Mouse (Mus musculus): ENCODE results near the gene Trim54.

Gene Trim54

DNA sequence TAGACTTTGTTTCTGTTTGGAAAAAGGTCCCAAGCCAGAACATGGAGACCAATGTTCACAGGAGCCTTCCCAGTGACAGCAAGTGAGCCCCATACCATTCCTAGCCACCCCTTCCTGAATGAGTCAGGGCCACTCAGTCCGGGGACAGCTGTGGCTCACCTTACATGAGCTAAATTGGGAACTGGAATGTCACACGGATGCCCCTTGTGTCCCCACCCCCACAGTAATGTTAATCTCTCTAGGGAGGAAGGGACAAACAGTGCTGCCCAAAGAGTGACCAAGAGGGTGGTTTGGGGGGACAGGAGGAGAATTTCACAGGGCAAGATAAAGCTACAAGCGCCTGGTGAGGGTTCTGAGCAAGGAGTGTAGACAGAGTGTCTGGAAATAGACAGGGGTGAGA, at the start of gene Trim54:
Gene Trim54 (plus strand): TSS at position 359 of the 400 bp plus-strand sequence.
- no peak for DNase-seq (ENCODE audit: extremely low read depth, low read depth)

GRCm38 (mm10) chr5:31069810-31070209, 46.7 kb upstream of the Trim54 start:
- DNase-seq (ENCODE audit: extremely low read depth, low read depth): no peak

GRCm38 (mm10) chr5:31071059-31071458, 45.5 kb upstream of the Trim54 start:
- DNase-seq (ENCODE audit: extremely low read depth, low read depth): no peak

DNA sequence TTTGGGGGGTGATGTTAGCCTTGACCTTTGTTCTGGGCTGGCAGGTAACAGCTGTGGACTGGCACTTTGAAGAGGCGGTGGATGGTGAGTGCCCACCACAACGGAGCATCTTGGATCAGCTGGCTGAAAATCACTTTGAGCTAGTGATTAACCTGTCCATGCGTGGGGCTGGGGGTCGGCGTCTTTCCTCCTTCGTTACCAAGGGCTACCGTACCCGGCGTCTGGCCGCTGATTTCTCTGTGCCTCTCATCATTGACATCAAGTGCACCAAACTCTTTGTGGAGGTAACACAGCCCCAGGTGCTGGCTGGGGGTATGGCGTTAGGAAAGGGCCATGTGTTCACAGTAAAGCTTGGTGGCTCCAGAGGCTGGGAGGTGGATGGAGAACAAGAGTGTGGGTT, 44.7 kb upstream of the Trim54 start:
- no peak for DNase-seq (ENCODE audit: extremely low read depth, low read depth)

DNA sequence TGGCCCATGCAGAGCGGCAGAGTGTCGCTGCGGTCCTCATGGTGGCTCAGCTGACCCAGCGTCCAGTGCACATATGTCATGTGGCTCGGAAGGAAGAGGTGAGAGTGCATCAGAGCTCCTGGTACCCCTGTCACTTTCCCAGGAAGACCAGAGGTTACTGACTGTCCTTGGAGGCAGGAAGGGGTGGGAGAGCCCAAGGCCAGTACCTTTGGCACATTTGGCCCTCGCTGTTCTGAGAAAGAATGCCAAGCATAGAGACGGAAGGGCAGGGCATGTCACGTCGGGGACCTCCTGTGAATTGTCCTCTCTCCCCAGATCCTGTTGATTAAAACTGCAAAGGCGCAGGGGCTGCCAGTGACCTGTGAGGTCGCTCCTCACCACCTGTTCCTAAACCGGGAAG, 43.3 kb upstream of the Trim54 start:
- DNase-seq (ENCODE audit: extremely low read depth, low read depth): no peak

DNA sequence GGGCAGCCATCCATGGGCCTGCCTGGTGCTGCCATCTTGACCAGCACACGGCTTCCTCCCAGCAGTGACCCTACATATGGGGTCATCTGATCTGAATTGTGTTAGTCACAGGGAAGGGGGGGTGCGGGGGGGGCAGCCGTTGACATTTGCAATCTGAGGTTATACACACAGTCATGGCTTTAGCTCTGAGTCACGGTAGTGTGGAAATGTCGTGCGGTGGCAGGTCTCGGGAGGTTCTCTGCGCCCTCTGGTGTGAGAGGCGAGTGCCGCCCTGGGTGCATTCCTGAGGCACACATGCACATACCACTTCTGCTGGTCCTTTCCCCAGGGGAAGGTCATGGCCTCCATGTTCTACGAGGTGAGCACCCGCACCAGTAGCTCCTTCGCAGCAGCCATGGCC, 40.2 kb upstream of the Trim54 start:
- no peak for DNase-seq (ENCODE audit: extremely low read depth, low read depth)

DNA sequence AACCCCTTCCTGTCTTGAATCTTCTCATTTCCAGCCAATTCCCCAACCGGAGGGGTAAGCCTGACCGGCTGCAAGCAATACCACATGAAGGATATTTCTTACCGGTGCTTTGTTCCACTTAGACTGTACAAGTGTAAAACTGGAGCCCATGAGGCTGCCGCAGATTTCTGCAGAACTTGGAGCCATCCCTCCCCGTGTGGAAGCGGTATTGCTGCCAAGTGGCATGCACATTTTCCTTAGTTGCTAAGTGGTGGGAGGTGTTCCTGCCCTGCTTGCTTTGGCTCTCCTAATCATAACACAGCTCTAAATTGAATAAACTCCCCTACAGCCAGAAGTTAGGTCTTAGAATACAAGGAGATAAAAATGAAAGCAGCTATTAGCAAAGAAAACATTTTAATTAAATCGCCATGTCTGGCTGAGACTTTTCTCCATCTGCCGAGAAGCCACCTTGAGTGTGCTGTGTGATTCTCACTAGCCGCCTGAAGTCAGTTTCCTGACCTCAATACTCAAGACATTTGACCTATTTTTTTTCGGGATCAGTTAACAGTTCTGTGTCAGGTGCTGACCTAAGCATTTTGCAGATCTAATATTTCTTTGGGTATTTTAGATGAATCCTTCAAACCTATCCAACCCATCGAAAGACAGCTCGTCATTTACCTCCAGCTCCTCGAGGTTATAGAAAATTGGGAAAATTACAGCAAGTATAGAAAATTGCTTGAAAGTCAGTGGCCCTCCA, 36.3 kb upstream of the Trim54 start:
- no peak for DNase-seq (ENCODE audit: extremely low read depth, low read depth)

- DNase-seq (ENCODE audit: extremely low read depth, low read depth): no peak
These were observed 35.7 kb upstream of the Trim54 start for GRCm38 (mm10) chr5:31080795-31081164.

DNA sequence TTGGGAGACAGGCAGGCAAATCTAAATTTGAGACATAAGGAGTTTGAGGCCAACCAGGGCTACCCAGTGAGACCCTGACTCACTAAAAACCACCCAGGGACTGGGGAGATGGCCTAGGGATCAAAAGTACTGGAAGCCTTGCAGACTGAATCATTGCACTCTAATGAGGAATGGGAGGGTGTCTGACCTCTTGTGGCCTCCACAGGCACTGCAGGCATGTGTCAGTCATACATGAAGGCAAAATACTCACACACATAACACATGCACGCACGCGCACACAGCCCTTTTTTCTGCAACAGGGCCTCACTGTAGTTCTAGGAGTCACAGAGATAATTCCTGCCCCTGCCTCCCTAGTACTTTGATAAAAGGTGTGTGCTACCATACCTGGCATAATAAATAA, 35.1 kb upstream of the Trim54 start:
- DNase-seq (ENCODE audit: extremely low read depth, low read depth): peak; percentile 67

DNA sequence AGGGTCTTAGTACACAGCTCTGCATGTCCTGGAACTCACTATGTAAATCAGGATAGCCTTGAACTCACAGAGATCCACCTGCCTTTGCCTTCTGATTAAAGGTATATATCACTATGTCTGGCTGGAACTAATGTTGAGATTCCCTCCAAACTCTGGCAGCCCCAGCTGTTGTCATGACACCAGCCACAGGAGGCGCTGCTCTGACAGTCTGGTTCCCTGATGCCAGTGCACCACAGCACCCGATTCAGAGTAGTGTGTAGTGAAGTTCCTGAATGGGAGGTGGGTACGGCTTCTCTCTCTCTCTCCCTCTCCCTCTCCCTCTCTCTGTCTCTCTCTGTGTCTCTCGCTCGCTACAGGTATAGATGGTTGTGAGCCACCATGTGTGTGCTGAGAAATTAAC, 34.2 kb upstream of the Trim54 start:
- peak; percentile 77 for DNase-seq (ENCODE audit: extremely low read depth, low read depth)

DNA sequence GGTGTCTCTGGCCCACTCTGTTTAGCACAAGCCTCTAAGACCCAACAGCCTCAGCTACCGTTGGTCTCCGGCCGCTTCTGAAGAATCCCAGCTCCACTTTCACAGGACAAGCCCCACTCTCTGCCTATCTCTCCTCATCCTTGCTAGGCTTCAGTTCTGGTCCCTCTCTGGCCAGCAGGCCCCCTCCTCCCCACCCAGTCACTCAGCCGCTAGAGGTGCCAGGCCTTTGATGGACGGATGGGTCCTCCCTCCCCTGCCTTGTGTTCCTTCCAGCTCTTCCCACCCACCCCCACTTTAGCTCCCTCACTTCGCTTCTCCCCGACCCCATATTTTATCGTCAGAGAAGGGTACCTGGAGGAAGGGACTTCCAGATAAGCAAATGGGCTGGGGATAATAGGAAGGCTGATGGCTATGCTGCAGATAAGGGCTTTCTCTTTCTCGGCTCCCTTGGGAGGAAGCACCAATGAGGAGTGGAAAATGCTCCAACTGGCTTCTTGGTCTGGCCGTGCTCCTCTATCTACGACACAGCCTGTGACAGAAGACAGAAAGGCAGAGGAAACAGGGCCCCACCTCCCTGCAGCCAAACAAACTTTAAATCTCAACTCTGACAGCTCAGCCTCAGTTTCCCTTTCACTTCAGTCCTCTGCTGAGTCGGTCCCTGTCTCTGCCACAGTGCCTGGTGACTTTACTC, 33.4 kb upstream of the Trim54 start:
- DNase-seq (ENCODE audit: extremely low read depth, low read depth): peak; percentile 43

- no peak for DNase-seq (ENCODE audit: extremely low read depth, low read depth)
These were observed 32.6 kb upstream of the Trim54 start for GRCm38 (mm10) chr5:31083949-31084348.

GRCm38 (mm10) chr5:31086606-31087005, 29.9 kb upstream of the Trim54 start:
- DNase-seq (ENCODE audit: extremely low read depth, low read depth): no peak

DNA sequence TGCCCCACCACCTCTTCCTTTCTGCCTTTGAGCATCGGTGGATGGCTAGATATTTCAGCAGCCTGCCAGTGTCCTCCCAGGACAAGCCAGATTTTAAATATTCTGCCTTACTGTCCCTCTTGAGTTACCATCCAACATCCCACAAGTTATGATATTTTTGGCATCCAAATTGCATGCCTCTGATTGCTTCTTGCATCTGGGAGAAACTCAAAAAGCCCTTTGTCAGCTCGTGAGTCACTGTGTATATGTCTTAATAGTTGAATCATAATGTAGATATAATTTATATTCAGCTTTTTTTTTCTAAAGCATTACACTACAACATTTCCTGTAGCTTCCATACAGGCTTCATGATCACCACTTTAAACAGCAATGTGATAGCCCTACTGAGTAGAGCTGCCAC, 29.4 kb upstream of the Trim54 start:
- no peak for DNase-seq (ENCODE audit: extremely low read depth, low read depth)

GRCm38 (mm10) chr5:31092231-31092975, 24.1 kb upstream of the Trim54 start:
- DNase-seq (ENCODE audit: extremely low read depth, low read depth): no peak

DNA sequence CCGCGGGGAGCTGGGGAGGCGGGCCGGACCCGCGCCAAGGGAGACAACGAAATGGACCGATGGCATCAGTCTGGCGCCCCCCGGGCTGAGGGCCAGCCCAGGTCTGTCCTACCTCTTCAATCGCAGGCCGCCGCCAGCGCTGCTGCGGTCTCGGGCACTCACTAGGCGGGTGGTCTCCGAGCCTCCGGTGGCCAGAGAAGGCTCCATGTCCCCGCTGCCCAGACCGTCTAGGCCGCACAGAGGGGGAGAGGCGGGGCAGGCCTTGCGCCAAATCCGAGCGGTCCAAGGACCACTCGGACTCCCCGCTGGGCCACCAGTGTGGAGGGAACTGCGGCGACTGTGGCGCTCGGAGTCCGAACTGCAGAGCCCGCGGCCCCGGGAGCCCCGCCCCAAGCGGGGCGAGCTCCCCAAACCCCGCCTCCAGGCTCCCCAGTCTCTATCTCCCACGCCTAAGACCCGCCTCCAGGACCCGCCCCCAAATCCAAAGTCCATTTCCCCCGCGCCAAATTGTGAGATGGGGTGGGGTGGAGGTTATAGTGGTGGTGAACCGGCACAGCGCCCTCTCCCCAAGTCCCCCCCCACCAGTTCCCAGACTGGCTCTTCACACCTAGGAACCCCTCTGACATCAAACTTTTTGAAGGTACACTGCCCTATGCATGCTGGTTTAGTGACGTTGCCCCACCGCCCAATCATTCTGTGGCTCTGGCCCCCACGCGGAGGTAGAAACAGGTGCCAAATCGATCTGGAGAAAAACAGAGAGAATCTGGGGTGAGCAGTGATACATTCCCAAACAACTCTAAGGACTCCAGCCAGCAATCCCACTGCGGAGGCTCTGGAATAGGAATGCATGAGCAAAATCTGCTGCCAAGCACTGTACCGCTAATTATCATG, 23.1 kb upstream of the Trim54 start:
- no peak for DNase-seq (ENCODE audit: extremely low read depth, low read depth)

DNA sequence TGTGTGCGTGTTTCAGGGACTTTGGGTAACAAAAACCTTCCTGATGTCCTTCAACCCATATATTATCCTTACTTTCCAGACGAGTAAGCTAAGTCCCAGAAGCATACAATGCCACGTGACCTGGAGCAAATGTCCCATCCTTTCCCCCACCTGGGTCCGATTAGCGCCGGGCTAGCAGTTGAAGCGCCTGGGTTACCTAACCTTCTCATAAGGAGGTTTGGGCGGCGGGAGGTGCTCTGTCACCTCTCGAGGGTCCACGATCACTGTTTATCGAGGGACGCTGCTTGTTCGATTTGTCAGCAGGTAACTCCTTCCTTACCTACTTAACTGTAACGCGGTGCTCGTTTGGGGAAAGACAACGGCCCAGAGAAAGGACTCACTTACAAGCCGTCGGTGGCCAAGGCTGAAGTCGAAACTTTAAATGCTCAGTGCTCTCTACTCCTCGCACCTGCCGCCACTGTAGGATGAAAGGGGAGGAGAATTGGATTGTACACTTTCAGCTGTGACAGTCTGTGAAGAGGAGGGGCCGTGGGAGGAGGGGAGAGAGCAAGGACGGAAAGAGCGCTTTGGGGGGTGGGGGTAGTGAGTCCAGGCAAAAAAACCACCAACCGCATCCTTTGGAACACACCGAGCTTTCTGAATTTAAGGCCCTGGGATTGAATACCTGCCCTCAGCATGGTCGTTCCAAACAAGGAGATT, 22.3 kb upstream of the Trim54 start:
- no peak for DNase-seq (ENCODE audit: extremely low read depth, low read depth)

- no peak for DNase-seq (ENCODE audit: extremely low read depth, low read depth)
These were observed 21.5 kb upstream of the Trim54 start for GRCm38 (mm10) chr5:31094799-31095691.

GRCm38 (mm10) chr5:31095711-31096480, 20.6 kb upstream of the Trim54 start:
- DNase-seq (ENCODE audit: extremely low read depth, low read depth): no peak
